Mouse (Mus musculus): ENCODE measurements around the gene Atl3. TPM values are rescaled to one million over a fixed set of nuclear protein-coding genes. Genes with fewer than 3 reads are reported as not detected.

Gene Atl3
- polyA plus RNA-seq, 2 experiments = 7.3 to 7.5 TPM

- 85% methylated on average over 2 of the region's 2 CpGs for WGBS (ENCODE audit: insufficient replicate concordance)
- H3K36me3 ChIP-seq (replicated peaks; ENCODE audit: control insufficient read depth, insufficient read depth, low read depth) = peaks cover 3% of the 10 kb centered on the region
- TF ChIP-seq CTCF (IDR thresholded peaks at IDR 0.05; ENCODE audit: low read depth) (no peak), EP300 (IDR thresholded peaks at IDR 0.05; ENCODE audit: low read depth) (no peak)
- no peak overlapping the region for H3K27ac ChIP-seq
- H3K9ac ChIP-seq (replicated peaks) = no peak overlapping the region
- no peak for DNase-seq (ENCODE audit: low read depth in 3 of 3, low spot score in 3 of 3)
- no peak overlapping the region for H3K4me3 ChIP-seq (ENCODE audit: insufficient read depth in 1 of 2, low read depth in 2 of 2, low read length in 2 of 2)
- no peak for ATAC-seq (ENCODE audit: insufficient read depth)
- H3K4me2 ChIP-seq (ENCODE audit: low read depth) = no peak overlapping the region
- H3K27me3 ChIP-seq (ENCODE audit: control insufficient read depth, insufficient read depth, low read length) = no peaks in the 10 kb centered on the region
- H3K4me1 ChIP-seq (replicated peaks; ENCODE audit: control insufficient read depth in 2 of 2, insufficient read depth in 2 of 2, low read length in 1 of 2) = no peaks in the 10 kb centered on the region
- H3K9me3 ChIP-seq (ENCODE audit: control insufficient read depth, low read length) = no peaks in the 10 kb centered on the region
Observed at GRCm38 (mm10) chr19:7459370-7459769, 34.5 kb upstream of the Atl3 start.

- Histone ChIP-seq H3K4me3 (ENCODE audit: insufficient read depth in 1 of 2, low read depth in 2 of 2, low read length in 2 of 2) (no peak overlapping the region), H3K9me3 (ENCODE audit: control insufficient read depth, low read length) (no peaks in the 10 kb centered on the region), H3K27me3 (ENCODE audit: control insufficient read depth, insufficient read depth, low read length) (no peaks in the 10 kb centered on the region), H3K9ac (replicated peaks) (no peak overlapping the region), H3K27ac (no peak overlapping the region), H3K4me2 (ENCODE audit: low read depth) (no peak overlapping the region), H3K4me1 (replicated peaks; ENCODE audit: control insufficient read depth in 2 of 2, insufficient read depth in 2 of 2, low read length in 1 of 2) (no peaks in the 10 kb centered on the region), H3K36me3 (replicated peaks; ENCODE audit: control insufficient read depth, insufficient read depth, low read depth) (peaks cover 8% of the 10 kb centered on the region)
- no peak for TF ChIP-seq CTCF (IDR thresholded peaks at IDR 0.05; ENCODE audit: low read depth)
- TF ChIP-seq EP300 (IDR thresholded peaks at IDR 0.05; ENCODE audit: low read depth) = no peak
- DNase-seq (ENCODE audit: low read depth in 3 of 3, low spot score in 3 of 3) (no peak), ATAC-seq (ENCODE audit: insufficient read depth) (no peak)
Observed at GRCm38 (mm10) chr19:7467915-7468314, 25.9 kb upstream of the Atl3 start.

GRCm38 (mm10) chr19:7470643-7471042 lies 23.2 kb upstream of the Atl3 start:
- DNase-seq (ENCODE audit: low read depth in 3 of 3, low spot score in 3 of 3) (no peak), ATAC-seq (ENCODE audit: insufficient read depth) (no peak)
- TF ChIP-seq CTCF (IDR thresholded peaks at IDR 0.05; ENCODE audit: low read depth) = no peak
- no peak for TF ChIP-seq EP300 (IDR thresholded peaks at IDR 0.05; ENCODE audit: low read depth)
- no peak overlapping the region for H3K4me2 ChIP-seq (ENCODE audit: low read depth)
- H3K36me3 ChIP-seq (replicated peaks; ENCODE audit: control insufficient read depth, insufficient read depth, low read depth) = peaks cover 19% of the 10 kb centered on the region
- H3K27ac ChIP-seq = no peak overlapping the region
- H3K9ac ChIP-seq (replicated peaks) = no peak overlapping the region
- no peaks in the 10 kb centered on the region for H3K27me3 ChIP-seq (ENCODE audit: control insufficient read depth, insufficient read depth, low read length)
- no peaks in the 10 kb centered on the region for H3K9me3 ChIP-seq (ENCODE audit: control insufficient read depth, low read length)
- no peak overlapping the region for H3K4me3 ChIP-seq (ENCODE audit: insufficient read depth in 1 of 2, low read depth in 2 of 2, low read length in 2 of 2)
- WGBS (ENCODE audit: insufficient replicate concordance) = 91% methylated on average over 2 of the region's 2 CpGs
- H3K4me1 ChIP-seq (replicated peaks; ENCODE audit: control insufficient read depth in 2 of 2, insufficient read depth in 2 of 2, low read length in 1 of 2) = no peaks in the 10 kb centered on the region

DNA sequence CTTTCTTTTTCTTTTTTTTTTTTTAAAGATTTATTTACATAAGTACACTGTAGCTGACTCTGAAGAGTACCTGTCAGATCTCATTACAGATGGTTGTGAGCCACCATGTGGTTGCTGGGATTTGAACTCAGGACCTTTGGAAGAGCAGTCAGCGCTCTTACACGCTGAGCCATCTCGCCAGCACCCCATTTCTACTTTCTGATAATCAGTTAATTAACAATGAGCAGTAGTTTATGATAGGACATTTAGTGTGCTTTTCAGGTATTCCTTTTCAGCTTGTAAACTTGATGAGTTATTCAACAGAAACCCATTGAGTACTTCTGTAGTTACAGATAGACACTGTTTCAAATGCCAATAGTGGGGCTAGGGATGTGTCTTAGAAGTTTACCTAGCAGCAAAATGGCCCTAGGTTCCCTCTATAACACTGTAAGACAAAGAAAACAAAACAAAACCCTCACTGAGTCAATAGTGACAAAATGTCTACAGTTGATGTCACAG lies 14.0 kb upstream of the Atl3 start:
- no peak overlapping the region for H3K9ac ChIP-seq (replicated peaks)
- no peaks in the 10 kb centered on the region for H3K9me3 ChIP-seq (ENCODE audit: control insufficient read depth, low read length)
- no peak overlapping the region for H3K4me2 ChIP-seq (ENCODE audit: low read depth)
- no peak for DNase-seq (ENCODE audit: low read depth in 3 of 3, low spot score in 3 of 3)
- no peak for ATAC-seq (ENCODE audit: insufficient read depth)
- H3K4me3 ChIP-seq (ENCODE audit: insufficient read depth in 1 of 2, low read depth in 2 of 2, low read length in 2 of 2) = no peak overlapping the region
- no peak overlapping the region for H3K27ac ChIP-seq
- TF ChIP-seq CTCF (IDR thresholded peaks at IDR 0.05; ENCODE audit: low read depth) = no peak
- no peak for TF ChIP-seq EP300 (IDR thresholded peaks at IDR 0.05; ENCODE audit: low read depth)
- 82% methylated on average over 3 of the region's 3 CpGs for WGBS (ENCODE audit: insufficient replicate concordance)
- H3K4me1 ChIP-seq (replicated peaks; ENCODE audit: control insufficient read depth in 2 of 2, insufficient read depth in 2 of 2, low read length in 1 of 2) = peaks cover 7 to 15% of the 10 kb centered on the region in 2 experiments
- H3K27me3 ChIP-seq (ENCODE audit: control insufficient read depth, insufficient read depth, low read length) = no peaks in the 10 kb centered on the region
- no peaks in the 10 kb centered on the region; the same call in 1 of the 2 replicates for H3K36me3 ChIP-seq (replicated peaks; ENCODE audit: control insufficient read depth, insufficient read depth, low read depth)

DNA sequence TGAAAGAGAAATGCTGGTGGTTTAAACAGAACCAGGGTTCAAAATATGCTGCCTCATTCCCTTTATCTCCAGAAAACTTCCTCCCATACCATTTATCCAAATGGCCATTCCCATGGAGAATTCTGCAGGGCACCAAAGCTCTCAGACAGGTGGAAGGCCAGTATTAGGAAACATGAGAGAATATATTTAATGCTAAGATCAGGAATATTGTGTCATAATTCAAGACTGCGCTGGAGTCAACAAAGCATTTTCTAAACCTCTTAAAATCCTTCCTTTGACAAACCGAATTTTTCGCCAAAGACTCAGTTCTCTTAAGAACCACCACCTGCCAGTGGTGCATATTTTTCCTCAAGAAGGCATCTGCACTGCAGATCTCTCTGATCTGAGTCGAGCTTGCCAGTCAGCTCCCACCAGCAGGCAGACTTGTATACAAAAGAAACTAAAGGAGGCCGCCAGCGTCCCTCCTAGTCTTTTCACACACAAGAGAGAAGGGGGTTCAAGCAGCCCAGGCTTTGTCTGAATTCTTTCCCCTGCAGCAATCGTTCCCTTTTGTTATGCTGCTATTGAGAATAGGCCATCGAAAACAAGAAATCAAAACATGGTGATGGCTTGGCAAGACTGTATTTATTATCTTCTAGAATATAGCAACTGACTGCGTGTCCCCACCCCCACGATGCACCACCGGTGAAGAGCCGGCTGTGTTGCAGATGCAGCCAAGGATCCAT lies 12.1 kb upstream of the Atl3 start:
- H3K27ac ChIP-seq = peak overlapping the region; percentile 92
- DNase-seq (ENCODE audit: low read depth in 3 of 3, low spot score in 3 of 3) = no peak

More for the DNA sequence above, 12.1 kb upstream of the Atl3 start:
- 10% methylated on average over 12 of the region's 12 CpGs for WGBS (ENCODE audit: insufficient replicate concordance)
- Histone ChIP-seq H3K4me3 (ENCODE audit: insufficient read depth in 1 of 2, low read depth in 2 of 2, low read length in 2 of 2) (peak overlapping the region; percentile 83), H3K9ac (replicated peaks) (peak overlapping the region; percentile 93), H3K4me1 (replicated peaks; ENCODE audit: control insufficient read depth in 2 of 2, insufficient read depth in 2 of 2, low read length in 1 of 2) (peaks cover 7 to 15% of the 10 kb centered on the region in 2 experiments), H3K36me3 (replicated peaks; ENCODE audit: control insufficient read depth, insufficient read depth, low read depth) (no peaks in the 10 kb centered on the region; the same call in 1 of the 2 replicates), H3K27me3 (ENCODE audit: control insufficient read depth, insufficient read depth, low read length) (no peaks in the 10 kb centered on the region), H3K4me2 (ENCODE audit: low read depth) (peak overlapping the region; percentile 71), H3K9me3 (ENCODE audit: control insufficient read depth, low read length) (no peaks in the 10 kb centered on the region)
- TF ChIP-seq CTCF (IDR thresholded peaks at IDR 0.05; ENCODE audit: low read depth) = no peak
- ATAC-seq (ENCODE audit: insufficient read depth) = no peak
